Mouse (Mus musculus): ENCODE measurements around the gene Lrrc42. TPM values are rescaled to one million over a fixed set of nuclear protein-coding genes. Genes with fewer than 3 reads are reported as not detected.

Gene Lrrc42
- total RNA-seq, 2 experiments from 2014 or later, result 39.5 to 41.2 TPM

GRCm38 (mm10) chr4:107198072-107198471, 55.3 kb downstream of the Lrrc42 start:
- DNase-seq (ENCODE audit: low spot score in 2 of 2), result no peak

- DNase-seq (ENCODE audit: low spot score in 2 of 2), result no peak
Measured at GRCm38 (mm10) chr4:107196454-107196853, 56.9 kb downstream of the Lrrc42 start.

- no peak for DNase-seq (ENCODE audit: low spot score in 2 of 2)
Measured at GRCm38 (mm10) chr4:107193841-107194240, 59.5 kb downstream of the Lrrc42 start.

- no peak for DNase-seq (ENCODE audit: low spot score in 2 of 2)
Measured at GRCm38 (mm10) chr4:107185703-107186102, 67.6 kb downstream of the Lrrc42 start.

Other genes with a start within 250 kb of the Lrrc42 start
- gene Mrpl37, start 186.7 kb downstream of the Lrrc42 start, total RNA-seq (2021), result 10 to 100 TPM; 63.5 to 74.0 TPM
- gene Cyb5rl, start 186.5 kb downstream of the Lrrc42 start, total RNA-seq (2021), result 10 to 100 TPM in 1 of 2 experiments, 1 to 10 TPM in 1; 9.6 to 10.5 TPM
- gene Cdcp2, start 156.6 kb downstream of the Lrrc42 start, total RNA-seq (2021), result not detected
- 100 to 1,000 TPM; 154 to 161 TPM for gene Tmem59, start 75.1 kb downstream of the Lrrc42 start, total RNA-seq (2021)
- 10 to 100 TPM; 22.3 to 23.0 TPM for gene Tceanc2, start 74.4 kb downstream of the Lrrc42 start, total RNA-seq (2021)
- gene Ldlrad1, start 44.4 kb downstream of the Lrrc42 start, total RNA-seq (2021), result not detected
- 10 to 100 TPM; 21.1 to 22.4 TPM for gene Hspb11, start 61 bp upstream of the Lrrc42 start, total RNA-seq (2021)
- not detected for gene Dio1, start 53.6 kb upstream of the Lrrc42 start, total RNA-seq (2021)
- 10 to 100 TPM; 46.9 to 49.1 TPM for gene Yipf1, start 60.8 kb upstream of the Lrrc42 start, total RNA-seq (2021)
- gene Ndc1, start 114.3 kb upstream of the Lrrc42 start, total RNA-seq (2021), result 10 to 100 TPM; 17.2 to 17.6 TPM
- gene Glis1, start 181.1 kb upstream of the Lrrc42 start, total RNA-seq (2021), result 1 to 10 TPM; 1.1 to 2.4 TPM

All from layer of hippocampus, postnatal 10 days (tissue).